Mouse (Mus musculus): ENCODE measurements around the gene Atxn2.

Atxn2 gene

GRCm38 (mm10) chr5:121834241-121834606, 123.1 kb downstream of the Atxn2 start:
- in situ Hi-C loops (cut with MboI, MseI): loop anchor here (25.0 kb wide), 2 partner anchors 528 to 1322 kb away; partner anchors contain the start of genes Fam216a, Gpn3, Plbd2 and Rad9b

- in situ Hi-C loops (cut with MboI, MseI): loop anchor here (25.0 kb wide), 2 partner anchors 527 to 1323 kb away; partner anchors contain the start of genes Fam216a, Gpn3, Plbd2 and Rad9b
These were observed 124.0 kb downstream of the Atxn2 start for GRCm38 (mm10) chr5:121834991-121835747.

GRCm38 (mm10) chr5:121835949-121836691, 125.0 kb downstream of the Atxn2 start:
- in situ Hi-C loops (cut with MboI, MseI): loop anchor here (25.0 kb wide), 2 partner anchors 526 to 1324 kb away; partner anchors contain the start of genes Fam216a, Gpn3, Plbd2 and Rad9b

GRCm38 (mm10) chr5:121836692-121837415, 125.7 kb downstream of the Atxn2 start:
- in situ Hi-C loops (cut with MboI, MseI): loop anchor here (25.0 kb wide), 2 partner anchors 525 to 1325 kb away; partner anchors contain the start of genes Fam216a, Gpn3, Plbd2 and Rad9b

GRCm38 (mm10) chr5:121837441-121838340, 126.6 kb downstream of the Atxn2 start, which contains the start of gene Sh2b3:
Gene Sh2b3 (minus strand): TSS chr5:121837646.
- in situ Hi-C loops (cut with MboI, MseI): loop anchor here (25.0 kb wide), 2 partner anchors 525 to 1325 kb away; partner anchors contain the start of genes Fam216a, Gpn3, Plbd2 and Rad9b

- in situ Hi-C loops (cut with MboI, MseI): loop anchor here (25.0 kb wide), 2 partner anchors 524 to 1326 kb away; partner anchors contain the start of genes Fam216a, Gpn3, Plbd2 and Rad9b
These were observed 127.4 kb downstream of the Atxn2 start for GRCm38 (mm10) chr5:121838341-121839127.

- in situ Hi-C loops (cut with MboI, MseI): loop anchor here (25.0 kb wide), 2 partner anchors 523 to 1327 kb away; partner anchors contain the start of genes Fam216a, Gpn3, Plbd2 and Rad9b
These were observed 128.0 kb downstream of the Atxn2 start for GRCm38 (mm10) chr5:121839128-121839473.

GRCm38 (mm10) chr5:121841516-121841915, 130.4 kb downstream of the Atxn2 start:
- in situ Hi-C loops (cut with MboI, MseI): loop anchor here (25.0 kb wide), 2 partner anchors 521 to 1329 kb away; partner anchors contain the start of genes Fam216a, Gpn3, Plbd2 and Rad9b

- in situ Hi-C loops (cut with MboI, MseI): loop anchor here (25.0 kb wide), 2 partner anchors 520 to 1330 kb away; partner anchors contain the start of genes Fam216a, Gpn3, Plbd2 and Rad9b
These were observed 130.8 kb downstream of the Atxn2 start for GRCm38 (mm10) chr5:121841973-121842372.

- in situ Hi-C loops (cut with MboI, MseI): loop anchor here (25.0 kb wide), 2 partner anchors 520 to 1330 kb away; partner anchors contain the start of genes Fam216a, Gpn3, Plbd2 and Rad9b
These were observed 131.6 kb downstream of the Atxn2 start for GRCm38 (mm10) chr5:121842665-121843118.

- in situ Hi-C loops (cut with MboI, MseI): loop anchor here (25.0 kb wide), 2 partner anchors 519 to 1331 kb away; partner anchors contain the start of genes Fam216a, Gpn3, Plbd2 and Rad9b
These were observed 132.2 kb downstream of the Atxn2 start for GRCm38 (mm10) chr5:121843138-121843905.

GRCm38 (mm10) chr5:121845361-121845760, 134.2 kb downstream of the Atxn2 start:
- in situ Hi-C loops (cut with MboI, MseI): loop anchor here (25.0 kb wide), 2 partner anchors 517 to 1333 kb away; partner anchors contain the start of genes Fam216a, Gpn3, Plbd2 and Rad9b

GRCm38 (mm10) chr5:121846322-121846721, 135.2 kb downstream of the Atxn2 start:
- in situ Hi-C loops (cut with MboI, MseI): loop anchor here (25.0 kb wide), 2 partner anchors 516 to 1334 kb away; partner anchors contain the start of genes Fam216a, Gpn3, Plbd2 and Rad9b

GRCm38 (mm10) chr5:121847269-121847668, 136.1 kb downstream of the Atxn2 start:
- in situ Hi-C loops (cut with MboI, MseI): loop anchor here (25.0 kb wide), 2 partner anchors 515 to 1335 kb away; partner anchors contain the start of genes Fam216a, Gpn3, Plbd2 and Rad9b

- in situ Hi-C loops (cut with MboI, MseI): loop anchor here (25.0 kb wide), 2 partner anchors 514 to 1336 kb away; partner anchors contain the start of genes Fam216a, Gpn3, Plbd2 and Rad9b
These were observed 136.9 kb downstream of the Atxn2 start for GRCm38 (mm10) chr5:121848035-121848519.

- in situ Hi-C loops (cut with MboI, MseI): loop anchor here (25.0 kb wide), 2 partner anchors 514 to 1336 kb away; partner anchors contain the start of genes Fam216a, Gpn3, Plbd2 and Rad9b
These were observed 137.6 kb downstream of the Atxn2 start, which contains the start of gene Pheta1 for GRCm38 (mm10) chr5:121848743-121849142. Gene Pheta1 (plus strand): TSS chr5:121848984.

Data from regulatory T cell (primary cell).